Mouse (Mus musculus): ENCODE measurements around the gene Atf2.
"Not testable (repeated sequence)": the region's sequence is repeated elsewhere in the genome, so short reads cannot be mapped to it uniquely, and the experiment has no call there.

Atf2 gene

GRCm38 (mm10) chr2:73877891-73878290 lies 14.5 kb downstream of the Atf2 start:
- DNase-seq = no peak

GRCm38 (mm10) chr2:73867764-73868487 lies 24.5 kb downstream of the Atf2 start:
- DNase-seq = peak; percentile 16 to 32

- no peak for DNase-seq
Observed at GRCm38 (mm10) chr2:73860046-73860624, 32.3 kb downstream of the Atf2 start.

- no peak for DNase-seq
Observed at GRCm38 (mm10) chr2:73857352-73857751, 35.1 kb downstream of the Atf2 start.

GRCm38 (mm10) chr2:73856246-73856645 lies 36.2 kb downstream of the Atf2 start:
- no peak for DNase-seq

- DNase-seq = no peak
Observed at GRCm38 (mm10) chr2:73834406-73835015, 57.9 kb downstream of the Atf2 start.

GRCm38 (mm10) chr2:73833284-73833683 lies 59.2 kb downstream of the Atf2 start:
- no peak for DNase-seq

- no peak for DNase-seq
Observed at GRCm38 (mm10) chr2:73818742-73819141, 73.7 kb downstream of the Atf2 start.

- no peak for DNase-seq
Observed at GRCm38 (mm10) chr2:73807609-73808008, 84.8 kb downstream of the Atf2 start.

- not testable (repeated sequence) for DNase-seq
Observed at GRCm38 (mm10) chr2:73800127-73800526, 92.3 kb downstream of the Atf2 start.

GRCm38 (mm10) chr2:73798786-73799185 lies 93.7 kb downstream of the Atf2 start:
- no peak for DNase-seq

GRCm38 (mm10) chr2:73798136-73798535 lies 94.3 kb downstream of the Atf2 start:
- DNase-seq = no peak

GRCm38 (mm10) chr2:73791846-73792630 lies 100.4 kb downstream of the Atf2 start:
- no peak for DNase-seq

GRCm38 (mm10) chr2:73790332-73790731 lies 102.1 kb downstream of the Atf2 start:
- no peak for DNase-seq

- no peak for DNase-seq
Observed at GRCm38 (mm10) chr2:73788395-73788794, 104.0 kb downstream of the Atf2 start.

- DNase-seq = no peak
Observed at GRCm38 (mm10) chr2:73782371-73782905, 110.0 kb downstream of the Atf2 start.

GRCm38 (mm10) chr2:73780321-73781010 lies 112.0 kb downstream of the Atf2 start:
- DNase-seq = no peak

GRCm38 (mm10) chr2:73779796-73780195 lies 112.6 kb downstream of the Atf2 start:
- DNase-seq = no peak

GRCm38 (mm10) chr2:73779016-73779595 lies 113.3 kb downstream of the Atf2 start:
- DNase-seq = no peak

GRCm38 (mm10) chr2:73776936-73777335 lies 115.5 kb downstream of the Atf2 start:
- no peak for DNase-seq

GRCm38 (mm10) chr2:73775683-73776310 lies 116.6 kb downstream of the Atf2 start:
- DNase-seq = no peak
